Mouse (Mus musculus) liver, adult (tissue): ENCODE results near the gene D2hgdh.

Experiments used
- GATA4 ChIP-seq: IDR thresholded peaks from 2 replicates; pipeline ENCODE4 v1.6.1; 2014; ENCODE audit warnings: mild to moderate bottlenecking, low read length; ENCODE audit not compliant: insufficient replicate concordance

Gene D2hgdh

DNA sequence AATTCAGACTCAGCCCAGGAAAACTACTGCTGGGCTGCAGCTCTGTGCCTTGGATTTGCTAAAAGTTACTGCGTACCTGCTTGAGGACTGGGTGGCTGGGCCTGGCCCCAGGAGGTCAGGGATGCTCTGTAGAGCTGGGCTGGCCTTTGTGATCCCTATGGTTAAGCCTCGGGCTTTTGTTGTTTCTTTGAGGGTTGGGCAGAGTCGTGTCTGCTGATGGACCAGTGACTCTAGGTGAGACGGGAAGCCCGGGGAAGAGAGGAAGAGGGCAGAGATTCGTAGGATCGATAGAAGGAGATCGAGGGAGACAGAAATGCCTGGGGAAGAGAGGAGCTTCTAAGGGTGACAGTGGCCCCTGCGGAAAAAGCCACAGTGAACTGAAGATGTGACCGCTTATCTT is at the start of gene D2hgdh:
D2hgdh (plus strand) TSS at position 301 of the 400 bp plus-strand sequence.
- no peak for TF ChIP-seq GATA4

- no peak for TF ChIP-seq GATA4
Observed at GRCm38 (mm10) chr1:93776686-93777085, 48.0 kb upstream of the D2hgdh start.

GRCm38 (mm10) chr1:93786912-93787311 is 37.8 kb upstream of the D2hgdh start:
- TF ChIP-seq GATA4 = no peak

GRCm38 (mm10) chr1:93794526-93794925 is 30.2 kb upstream of the D2hgdh start:
- TF ChIP-seq GATA4 = no peak

- no peak for TF ChIP-seq GATA4
Observed at GRCm38 (mm10) chr1:93795886-93796285, 28.8 kb upstream of the D2hgdh start.

GRCm38 (mm10) chr1:93800670-93801503 is 23.8 kb upstream of the D2hgdh start:
- TF ChIP-seq GATA4 = no peak

DNA sequence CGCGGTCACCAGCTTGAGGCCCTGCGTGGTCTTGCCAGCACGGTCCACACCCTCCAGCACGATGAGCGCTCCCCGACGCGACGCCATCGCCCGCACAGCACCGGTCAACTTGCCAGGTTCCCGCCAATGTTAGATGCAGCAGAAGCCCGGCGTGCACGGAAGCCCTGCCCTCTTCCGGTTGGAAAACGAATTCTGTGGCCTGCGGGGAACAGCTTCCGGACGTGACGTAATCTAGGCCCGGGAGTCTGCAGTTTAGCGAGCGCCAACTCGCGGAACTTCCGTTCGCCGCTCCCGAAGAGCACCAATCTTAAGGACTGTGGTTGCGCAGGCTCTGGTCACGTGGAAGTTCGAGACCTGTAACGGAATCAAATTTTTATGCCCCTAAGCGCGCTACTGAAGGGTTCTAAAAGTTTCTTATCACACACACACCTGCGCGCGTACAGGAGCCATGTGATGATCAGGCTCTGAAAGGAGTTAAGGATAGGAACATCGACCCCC is 22.9 kb upstream of the D2hgdh start, which contains the start of gene Dtymk:
Dtymk (minus strand) TSS at position 194 of the 498 bp plus-strand sequence.
- TF ChIP-seq GATA4 = peak; percentile 48; the same call in 1 of the 2 replicates

- TF ChIP-seq GATA4 = no peak
Observed at GRCm38 (mm10) chr1:93802771-93803170, 21.9 kb upstream of the D2hgdh start.

DNA sequence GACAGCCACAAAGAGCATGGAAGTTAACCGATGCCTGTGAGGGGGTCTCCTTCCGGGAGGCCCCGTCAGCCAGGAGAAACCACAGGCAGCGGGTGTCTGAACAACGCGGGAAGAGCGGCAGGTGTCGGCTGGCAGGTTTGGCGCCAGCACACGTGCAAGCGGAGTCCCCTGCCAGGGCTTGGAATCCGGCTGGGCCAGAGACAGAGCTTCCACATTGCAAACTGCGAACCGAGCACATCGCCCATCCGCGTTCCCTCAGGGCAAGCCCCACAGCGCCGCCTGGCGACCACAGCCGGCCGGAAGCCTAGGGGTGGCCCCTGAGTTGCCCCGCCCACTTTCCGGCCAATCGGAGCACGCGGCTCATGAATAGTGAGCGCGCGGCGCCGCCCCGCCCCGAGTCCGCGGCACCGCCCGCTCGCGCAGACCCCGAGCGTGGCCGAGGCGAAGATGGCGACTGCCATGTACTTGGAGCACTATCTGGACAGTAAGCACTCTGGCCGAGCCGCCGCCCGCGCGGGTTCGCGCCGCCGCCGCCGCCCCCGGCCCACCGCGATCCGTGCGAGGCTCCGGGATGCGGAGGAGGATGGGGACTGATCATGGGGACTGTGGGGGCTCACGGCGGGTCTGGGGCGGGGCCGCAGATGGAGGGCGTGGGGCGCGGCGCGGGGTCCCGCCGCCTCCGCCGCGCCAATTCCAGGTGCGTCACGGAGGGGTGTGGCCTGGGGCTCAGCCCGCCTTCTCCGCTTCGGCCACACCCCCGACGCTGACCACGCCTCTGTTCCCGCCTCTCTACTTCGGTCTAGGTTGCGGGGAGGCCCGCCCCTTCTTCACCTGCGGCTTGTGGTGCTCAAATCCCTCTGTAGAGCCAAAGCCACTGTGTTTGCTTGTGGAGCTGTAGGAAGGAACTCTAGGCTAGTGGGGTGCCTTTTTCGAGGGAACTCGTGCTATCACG is 20.9 kb upstream of the D2hgdh start, which contains the start of gene Ing5:
Ing5 (plus strand) TSS at position 410 of the 952 bp plus-strand sequence.
- TF ChIP-seq GATA4 = peak; percentile 44; the same call in 1 of the 2 replicates

DNA sequence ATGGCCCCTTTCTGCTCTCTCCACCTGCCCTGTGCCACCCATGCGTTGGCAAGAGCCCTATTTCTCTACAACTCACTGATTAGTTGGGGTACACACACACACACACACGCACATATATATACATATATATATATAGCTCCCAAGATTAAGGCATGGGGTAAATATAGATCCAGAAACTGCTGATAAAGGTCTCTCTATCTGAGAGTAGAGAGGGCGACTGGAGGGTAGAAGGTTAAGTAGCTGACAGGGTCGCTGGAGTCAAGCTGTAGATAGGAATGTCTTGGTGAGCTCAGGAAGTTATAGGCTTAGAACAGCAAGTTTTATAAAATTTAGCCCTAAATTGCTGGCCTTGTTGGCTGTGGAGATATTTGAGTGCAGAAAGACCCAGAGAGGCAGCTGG is 19.9 kb upstream of the D2hgdh start:
- no peak for TF ChIP-seq GATA4

DNA sequence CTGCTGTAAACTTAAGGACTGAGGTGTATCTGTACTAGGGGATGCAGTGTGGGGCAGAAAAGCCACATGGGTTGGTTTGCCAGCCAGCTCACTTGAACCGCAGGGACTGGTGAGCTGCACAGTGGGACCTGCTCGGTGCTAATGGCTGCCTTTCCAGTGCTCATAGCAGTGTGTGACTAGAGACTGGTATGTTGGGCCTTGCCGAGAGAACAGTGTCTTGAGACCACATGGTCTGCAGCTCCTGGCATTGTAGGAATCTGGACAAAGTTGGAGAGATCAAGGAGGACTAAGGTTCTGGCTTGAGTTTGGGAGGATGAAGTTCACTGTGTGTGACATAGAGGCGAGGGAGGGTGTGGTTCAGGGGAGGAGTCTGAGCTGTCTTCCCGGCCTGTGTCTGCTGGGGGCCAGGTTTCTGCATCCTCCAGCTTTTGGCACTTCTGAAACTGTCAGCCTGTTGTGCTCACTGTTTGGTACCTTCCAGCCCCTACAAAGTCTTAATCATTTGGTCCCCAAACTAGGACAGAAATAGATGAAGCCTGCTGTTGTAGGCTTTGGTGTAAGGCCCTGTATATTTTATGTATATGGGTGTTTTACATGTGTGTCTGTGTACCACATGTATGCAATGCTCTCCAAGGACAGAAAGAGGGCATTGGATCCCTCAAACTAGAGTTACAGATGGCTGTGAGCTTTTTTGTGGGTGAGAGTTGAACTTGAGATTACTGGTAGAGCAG is 19.3 kb upstream of the D2hgdh start:
- TF ChIP-seq GATA4 = no peak

DNA sequence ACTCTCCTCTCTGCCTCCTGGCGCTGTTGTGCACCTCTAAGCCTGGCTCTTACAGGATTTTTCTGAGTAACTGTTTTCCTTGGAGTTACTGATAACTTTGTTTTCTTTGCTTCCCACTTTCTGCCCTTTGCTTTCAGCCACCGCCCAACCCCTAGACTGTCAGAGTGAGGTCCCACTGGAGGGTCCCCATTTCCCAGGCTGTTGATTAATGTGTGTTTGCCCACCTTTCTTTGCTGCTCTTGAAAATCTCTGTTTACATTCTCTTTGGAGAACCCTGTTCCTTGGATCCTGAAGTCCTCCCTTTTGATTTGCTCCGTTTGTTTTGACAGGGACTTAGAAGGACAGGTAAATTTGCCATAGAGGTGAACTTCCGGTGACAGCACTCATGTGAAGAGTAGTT is 15.8 kb upstream of the D2hgdh start:
- no peak for TF ChIP-seq GATA4

- no peak for TF ChIP-seq GATA4
Observed at GRCm38 (mm10) chr1:93810011-93810410, 14.7 kb upstream of the D2hgdh start.

DNA sequence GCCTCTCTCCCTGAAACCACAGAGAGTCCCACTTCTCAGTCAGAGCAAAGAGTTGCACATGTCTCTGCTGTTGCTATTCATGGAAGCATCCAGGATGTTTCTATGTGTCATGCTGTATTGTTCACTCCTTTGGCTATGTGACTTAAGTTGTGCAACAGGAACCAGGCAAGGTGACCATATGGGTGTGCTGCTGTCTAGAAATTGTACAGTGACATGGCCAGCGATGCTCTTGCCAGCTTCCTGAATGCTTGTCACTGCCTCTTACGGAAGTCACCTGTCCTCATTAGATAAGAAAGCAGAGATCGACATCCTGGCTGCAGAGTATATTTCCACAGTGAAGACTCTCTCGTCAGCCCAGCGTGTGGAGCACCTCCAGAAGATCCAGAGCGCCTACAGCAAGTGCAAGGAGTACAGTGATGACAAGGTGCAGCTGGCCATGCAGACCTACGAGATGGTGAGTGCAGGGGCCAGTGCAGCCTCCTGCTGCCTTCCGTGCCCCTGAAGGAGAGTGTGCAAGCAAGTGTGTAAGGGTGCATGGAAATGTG is 13.1 kb upstream of the D2hgdh start:
- TF ChIP-seq GATA4 = no peak

- no peak for TF ChIP-seq GATA4
Observed at GRCm38 (mm10) chr1:93817823-93818532, 6.7 kb upstream of the D2hgdh start.
